Mouse (Mus musculus) ES-CJ7 (cell line): ENCODE data around the gene Crmp1.

ENCODE experiments used
- DNase-seq: peaks from one replicate; pipeline ENCODE4 v3.0.0; 2011; ENCODE audit warnings: low read depth, low spot score

Crmp1 gene

GRCm38 (mm10) chr5:37241651-37242151, at the start of gene Crmp1:
Gene Crmp1 (plus strand): TSS chr5:37241940.
- DNase-seq = peak; percentile 78

- DNase-seq = no peak
Observed at GRCm38 (mm10) chr5:37196196-37196595, 45.5 kb upstream of the Crmp1 start.

GRCm38 (mm10) chr5:37196666-37197250, 45.0 kb upstream of the Crmp1 start:
- no peak for DNase-seq

GRCm38 (mm10) chr5:37197423-37197822, 44.3 kb upstream of the Crmp1 start:
- no peak for DNase-seq

GRCm38 (mm10) chr5:37198011-37198688, 43.6 kb upstream of the Crmp1 start:
- no peak for DNase-seq

- DNase-seq = no peak
Observed at GRCm38 (mm10) chr5:37202285-37202684, 39.5 kb upstream of the Crmp1 start.

GRCm38 (mm10) chr5:37204886-37205285, 36.9 kb upstream of the Crmp1 start:
- no peak for DNase-seq

GRCm38 (mm10) chr5:37205420-37205819, 36.3 kb upstream of the Crmp1 start:
- DNase-seq = peak; percentile 8

GRCm38 (mm10) chr5:37206364-37206763, 35.4 kb upstream of the Crmp1 start:
- DNase-seq = no peak

GRCm38 (mm10) chr5:37212938-37213708, 28.6 kb upstream of the Crmp1 start:
- no peak for DNase-seq

GRCm38 (mm10) chr5:37213709-37214103, 28.0 kb upstream of the Crmp1 start:
- no peak for DNase-seq

- DNase-seq = no peak
Observed at GRCm38 (mm10) chr5:37214614-37215013, 27.1 kb upstream of the Crmp1 start.

- DNase-seq = no peak
Observed at GRCm38 (mm10) chr5:37215276-37215675, 26.5 kb upstream of the Crmp1 start.

- DNase-seq = peak; percentile 60
Observed at GRCm38 (mm10) chr5:37219615-37220014, 22.1 kb upstream of the Crmp1 start.

- no peak for DNase-seq
Observed at GRCm38 (mm10) chr5:37220575-37220974, 21.2 kb upstream of the Crmp1 start.

- no peak for DNase-seq
Observed at GRCm38 (mm10) chr5:37221563-37221962, 20.2 kb upstream of the Crmp1 start.

- DNase-seq = no peak
Observed at GRCm38 (mm10) chr5:37222316-37222715, 19.4 kb upstream of the Crmp1 start.

- DNase-seq = no peak
Observed at GRCm38 (mm10) chr5:37225708-37226107, 16.0 kb upstream of the Crmp1 start.

GRCm38 (mm10) chr5:37227956-37228680, 13.6 kb upstream of the Crmp1 start:
- DNase-seq = no peak

GRCm38 (mm10) chr5:37228894-37229293, 12.8 kb upstream of the Crmp1 start:
- no peak for DNase-seq

- peak; percentile 30 for DNase-seq
Observed at GRCm38 (mm10) chr5:37233010-37233557, 8.7 kb upstream of the Crmp1 start.

- no peak for DNase-seq
Observed at GRCm38 (mm10) chr5:37238654-37239053, 3.1 kb upstream of the Crmp1 start.
